Mouse (Mus musculus) heart, adult 2 months (tissue): Measurements from ENCODE around the gene Slc52a3.
A peak's percentile ranks its signal among the peaks of the same experiment; 100 is the strongest.

ENCODE experiments used
- CTCF ChIP-seq: fragments of 200-600 bp; IDR thresholded peaks from 2 replicates; pipeline ENCODE4 v1.8.1; 2022; ENCODE audit warnings: antibody characterized with exemption, mild to moderate bottlenecking, moderate library complexity
- EP300 ChIP-seq: fragments of 200-500 bp; IDR thresholded peaks from 2 replicates; pipeline ENCODE4 v1.6.1; 2011; ENCODE audit warnings: low read depth, low read length, control low read depth; ENCODE audit not compliant: insufficient read depth
- POLR2A ChIP-seq: fragments of 200-500 bp; IDR thresholded peaks from 2 replicates; pipeline ENCODE4 v1.6.1; 2011; ENCODE audit warnings: mild to moderate bottlenecking, low read depth, low read length, control low read depth; ENCODE audit not compliant: insufficient read depth

GRCm38 (mm10) chr2:152022022-152022421, 25.7 kb downstream of the Slc52a3 start:
- TF ChIP-seq EP300 = no peak
- TF ChIP-seq CTCF = peak; percentile 29
- TF ChIP-seq POLR2A = no peak
